Mouse (Mus musculus): ENCODE measurements around the gene Ly6g5c. TPM values are rescaled to one million over a fixed set of nuclear protein-coding genes. Genes with fewer than 3 reads are reported as not detected.

Ly6g5c gene
- polyA plus RNA-seq, 1 experiment from 2014 or later: not detected

- Histone ChIP-seq H3K4me1 (ENCODE audit: insufficient read depth) (0 out of 2 replicates have a peak, but pooled peaks cover 2% of the 10 kb centered on the region), H3K9me3 (ENCODE audit: low read length) (no peaks in the 10 kb centered on the region), H3K4me2 (ENCODE audit: low read depth, low read length) (no peak overlapping the region), H3K9ac (replicated peaks) (no peak overlapping the region), H3K27me3 (ENCODE audit: insufficient read depth, low read length) (no peaks in the 10 kb centered on the region), H3K4me3 (ENCODE audit: low read depth, low read length) (no peak overlapping the region), H3K27ac (ENCODE audit: low read depth) (no peak overlapping the region), H3K36me3 (replicated peaks; ENCODE audit: insufficient read depth, low read length) (peaks cover 96% of the 10 kb centered on the region)
- TF ChIP-seq CTCF (IDR thresholded peaks at IDR 0.05; ENCODE audit: low read depth) (no peak), EP300 (IDR thresholded peaks at IDR 0.05; ENCODE audit: low read depth) (no peak)
- ATAC-seq: no peak
- 82% methylated on average over 4 of the region's 4 CpGs for WGBS (ENCODE audit: insufficient replicate concordance)
- no peak for DNase-seq
These were observed 45.9 kb downstream of the Ly6g5c start for GRCm38 (mm10) chr17:35153931-35154330.

GRCm38 (mm10) chr17:35154616-35155015 lies 46.5 kb downstream of the Ly6g5c start:
- no peak for ATAC-seq
- H3K4me2 ChIP-seq (ENCODE audit: low read depth, low read length): no peak overlapping the region
- DNase-seq: no peak
- no peak overlapping the region for H3K4me3 ChIP-seq (ENCODE audit: low read depth, low read length)
- H3K36me3 ChIP-seq (replicated peaks; ENCODE audit: insufficient read depth, low read length): peaks cover 96% of the 10 kb centered on the region
- TF ChIP-seq EP300 (IDR thresholded peaks at IDR 0.05; ENCODE audit: low read depth) (no peak), CTCF (IDR thresholded peaks at IDR 0.05; ENCODE audit: low read depth) (no peak)
- no peak overlapping the region for H3K9ac ChIP-seq (replicated peaks)
- 91% methylated on average over 7 of the region's 7 CpGs for WGBS (ENCODE audit: insufficient replicate concordance)
- H3K9me3 ChIP-seq (ENCODE audit: low read length): no peaks in the 10 kb centered on the region
- no peak overlapping the region for H3K27ac ChIP-seq (ENCODE audit: low read depth)
- no peaks in the 10 kb centered on the region for H3K4me1 ChIP-seq (ENCODE audit: insufficient read depth)
- H3K27me3 ChIP-seq (ENCODE audit: insufficient read depth, low read length): no peaks in the 10 kb centered on the region

DNA sequence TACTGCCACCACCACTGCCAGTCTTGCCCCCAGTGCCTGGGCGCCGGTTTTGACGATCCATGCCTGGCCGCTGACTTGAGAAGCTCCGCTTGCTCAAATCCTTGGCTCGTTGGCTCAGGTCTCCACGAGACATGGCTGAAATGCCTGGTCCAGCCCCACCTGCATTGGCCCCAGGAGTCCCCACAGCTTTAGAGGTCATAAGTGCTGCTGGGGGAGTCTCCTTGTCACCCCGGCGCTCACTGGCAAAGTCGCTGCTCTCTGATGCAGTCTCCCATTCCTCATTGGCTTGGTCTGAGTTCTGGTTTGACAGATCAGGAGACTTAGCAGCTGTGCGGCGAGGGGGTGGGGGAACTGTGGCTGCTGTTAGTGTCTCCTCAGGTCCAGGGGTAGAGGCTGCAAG lies 47.4 kb downstream of the Ly6g5c start:
- H3K4me3 ChIP-seq (ENCODE audit: low read depth, low read length): no peak overlapping the region
- no peak overlapping the region for H3K4me2 ChIP-seq (ENCODE audit: low read depth, low read length)
- H3K9ac ChIP-seq (replicated peaks): no peak overlapping the region
- no peaks in the 10 kb centered on the region for H3K4me1 ChIP-seq (ENCODE audit: insufficient read depth)
- no peak overlapping the region for H3K27ac ChIP-seq (ENCODE audit: low read depth)
- no peaks in the 10 kb centered on the region for H3K27me3 ChIP-seq (ENCODE audit: insufficient read depth, low read length)
- H3K36me3 ChIP-seq (replicated peaks; ENCODE audit: insufficient read depth, low read length): peaks cover 96% of the 10 kb centered on the region
- TF ChIP-seq CTCF (IDR thresholded peaks at IDR 0.05; ENCODE audit: low read depth) (no peak), EP300 (IDR thresholded peaks at IDR 0.05; ENCODE audit: low read depth) (no peak)
- H3K9me3 ChIP-seq (ENCODE audit: low read length): no peaks in the 10 kb centered on the region
- ATAC-seq: no peak
- 93% methylated on average over 12 of the region's 12 CpGs for WGBS (ENCODE audit: insufficient replicate concordance)
- DNase-seq: no peak

DNA sequence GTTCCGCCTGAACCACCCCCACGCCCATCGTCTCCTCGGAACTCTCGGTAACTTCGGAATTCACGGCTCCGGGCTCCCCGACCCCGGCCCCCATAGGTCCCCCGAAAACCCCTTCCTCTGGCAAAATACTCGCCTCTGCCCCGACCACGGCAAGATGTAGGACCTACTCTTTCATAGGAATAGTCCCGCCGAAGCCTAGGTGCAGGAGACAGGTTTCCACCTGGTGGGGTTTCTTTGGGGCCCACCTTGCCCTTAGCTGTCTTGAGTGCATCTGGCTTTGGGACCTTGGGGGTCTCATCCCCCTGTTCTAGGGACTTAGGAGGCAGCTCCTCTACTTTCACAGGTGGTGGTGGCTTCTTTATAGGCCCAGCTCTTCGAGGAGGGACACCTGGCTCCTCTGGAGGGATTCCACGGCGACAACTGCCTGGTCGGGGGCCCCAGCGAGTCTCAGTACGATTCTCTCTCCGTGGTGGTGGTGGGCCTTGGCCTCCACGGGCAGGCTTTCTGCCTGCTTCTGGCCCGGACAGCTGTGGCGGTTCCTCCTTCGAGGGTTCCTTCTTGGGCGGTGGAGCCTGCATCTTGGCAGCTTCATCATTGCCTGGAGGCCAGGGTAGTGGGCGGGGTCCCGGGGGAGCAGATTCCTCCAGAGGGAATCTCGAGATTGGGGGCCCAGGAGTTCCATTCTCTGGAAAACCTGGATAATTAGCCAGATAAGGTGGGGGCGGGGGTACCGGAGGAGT lies 48.6 kb downstream of the Ly6g5c start:
- ATAC-seq: no peak
- H3K4me1 ChIP-seq (ENCODE audit: insufficient read depth): no peaks in the 10 kb centered on the region
- WGBS (ENCODE audit: insufficient replicate concordance): 88% methylated on average over 32 of the region's 33 CpGs
- H3K4me2 ChIP-seq (ENCODE audit: low read depth, low read length): no peak overlapping the region
- no peak for DNase-seq
- TF ChIP-seq CTCF (IDR thresholded peaks at IDR 0.05; ENCODE audit: low read depth) (no peak), EP300 (IDR thresholded peaks at IDR 0.05; ENCODE audit: low read depth) (no peak)
- H3K9ac ChIP-seq (replicated peaks): no peak overlapping the region
- no peaks in the 10 kb centered on the region for H3K9me3 ChIP-seq (ENCODE audit: low read length)
- H3K4me3 ChIP-seq (ENCODE audit: low read depth, low read length): no peak overlapping the region
- no peak overlapping the region for H3K27ac ChIP-seq (ENCODE audit: low read depth)
- peaks cover 98% of the 10 kb centered on the region for H3K36me3 ChIP-seq (replicated peaks; ENCODE audit: insufficient read depth, low read length)
- H3K27me3 ChIP-seq (ENCODE audit: insufficient read depth, low read length): no peaks in the 10 kb centered on the region

DNA sequence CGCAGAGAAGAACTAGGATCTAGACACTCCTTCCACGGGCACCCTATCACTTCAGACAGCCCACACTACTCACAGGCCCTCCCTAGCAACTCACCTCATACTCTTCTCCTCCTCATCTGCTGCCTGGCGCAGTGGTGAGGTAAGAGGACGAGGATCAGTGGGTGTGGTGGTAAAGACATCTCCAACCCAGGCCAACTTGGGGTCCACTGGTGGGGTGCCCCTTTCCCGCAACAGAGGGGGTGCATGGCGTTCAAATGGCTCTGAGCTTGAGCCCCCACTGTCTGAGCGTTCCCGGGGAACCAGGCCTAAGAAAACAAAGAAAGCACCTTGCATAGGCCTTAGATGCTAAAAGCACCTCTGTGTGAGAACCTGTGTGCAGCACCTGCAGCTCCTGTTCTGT lies 49.2 kb downstream of the Ly6g5c start:
- no peaks in the 10 kb centered on the region for H3K27me3 ChIP-seq (ENCODE audit: insufficient read depth, low read length)
- H3K9me3 ChIP-seq (ENCODE audit: low read length): no peaks in the 10 kb centered on the region
- peaks cover 100% of the 10 kb centered on the region for H3K36me3 ChIP-seq (replicated peaks; ENCODE audit: insufficient read depth, low read length)
- DNase-seq (no peak), ATAC-seq (no peak)
- TF ChIP-seq EP300 (IDR thresholded peaks at IDR 0.05; ENCODE audit: low read depth): no peak
- no peak for TF ChIP-seq CTCF (IDR thresholded peaks at IDR 0.05; ENCODE audit: low read depth)
- H3K4me2 ChIP-seq (ENCODE audit: low read depth, low read length): no peak overlapping the region
- H3K9ac ChIP-seq (replicated peaks): no peak overlapping the region
- WGBS (ENCODE audit: insufficient replicate concordance): 92% methylated on average over 8 of the region's 8 CpGs
- H3K4me3 ChIP-seq (ENCODE audit: low read depth, low read length): no peak overlapping the region
- H3K27ac ChIP-seq (ENCODE audit: low read depth): no peak overlapping the region
- peaks cover under 1% of the 10 kb centered on the region; the same call in 1 of the 2 replicates for H3K4me1 ChIP-seq (ENCODE audit: insufficient read depth)

GRCm38 (mm10) chr17:35157661-35158175 lies 49.6 kb downstream of the Ly6g5c start:
- WGBS (ENCODE audit: insufficient replicate concordance): 91% methylated on average over 8 of the region's 8 CpGs
- H3K4me1 ChIP-seq (ENCODE audit: insufficient read depth): peaks cover 4% of the 10 kb centered on the region; the same call in 1 of the 2 replicates
- H3K9ac ChIP-seq (replicated peaks): no peak overlapping the region
- H3K9me3 ChIP-seq (ENCODE audit: low read length): no peaks in the 10 kb centered on the region
- DNase-seq (no peak), ATAC-seq (no peak)
- H3K36me3 ChIP-seq (replicated peaks; ENCODE audit: insufficient read depth, low read length): peaks cover 97% of the 10 kb centered on the region
- H3K4me3 ChIP-seq (ENCODE audit: low read depth, low read length): no peak overlapping the region
- H3K27me3 ChIP-seq (ENCODE audit: insufficient read depth, low read length): no peaks in the 10 kb centered on the region
- H3K27ac ChIP-seq (ENCODE audit: low read depth): no peak overlapping the region
- TF ChIP-seq EP300 (IDR thresholded peaks at IDR 0.05; ENCODE audit: low read depth) (no peak), CTCF (IDR thresholded peaks at IDR 0.05; ENCODE audit: low read depth) (no peak)
- H3K4me2 ChIP-seq (ENCODE audit: low read depth, low read length): no peak overlapping the region
